Mouse (Mus musculus) leukemia stem cell, adult 10-12 weeks (primary cell): ENCODE results near the gene Sh3tc1. TPM values are rescaled to one million over a fixed set of nuclear protein-coding genes. Genes with fewer than 3 reads are reported as not detected.

ENCODE experiments used
- polyA plus RNA-seq: library from polyadenylated mRNA; stranded (reverse); fragments of >175 nt; gene quantifications from 2 replicates; pipeline ENCODE4 v1.2.3, GENCODE M21; 2012; ENCODE audit warnings: low replicate concordance

The Sh3tc1 gene
- 1.6 and 2.5 TPM in 2 replicates for polyA plus RNA-seq

DNA sequence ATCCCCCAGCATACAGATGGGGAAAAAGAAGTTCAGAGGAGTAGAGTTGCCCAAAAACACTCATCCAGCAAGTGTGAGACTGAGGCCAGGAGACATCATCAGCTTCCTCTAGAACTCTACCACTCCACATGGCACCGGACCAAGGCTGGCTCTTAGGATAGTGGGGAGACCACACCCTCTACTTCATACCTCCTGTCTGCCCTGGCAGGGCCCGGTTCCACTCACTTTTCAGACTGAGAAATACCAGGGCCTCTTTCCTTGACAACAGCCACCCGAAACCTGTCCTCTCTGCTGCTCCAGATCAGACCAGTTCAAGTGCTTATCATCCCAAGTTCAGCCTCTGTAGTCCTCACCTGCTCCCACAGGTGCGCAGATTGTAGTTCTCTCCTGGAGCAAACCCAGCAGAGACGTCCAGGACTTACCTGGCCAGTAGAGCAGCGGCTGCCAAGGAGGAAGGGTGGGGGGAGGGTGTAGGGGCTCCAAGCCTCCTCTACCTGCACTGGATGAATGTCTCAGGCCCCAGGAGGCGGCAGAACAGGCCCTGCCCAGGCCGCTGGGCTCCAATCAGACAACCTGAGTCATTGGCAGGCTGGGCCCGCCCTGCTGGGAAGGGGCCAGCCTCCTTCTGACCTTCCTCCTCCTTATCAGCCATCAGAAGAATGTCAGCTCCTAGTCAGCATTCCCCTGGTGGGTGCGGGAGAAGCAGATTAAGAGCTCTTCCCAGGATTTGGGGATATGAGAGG lies at the start of gene Sh3tc1:
TSS of gene Sh3tc1 (minus strand) at position 452 of the 743 bp plus-strand sequence.

DNA sequence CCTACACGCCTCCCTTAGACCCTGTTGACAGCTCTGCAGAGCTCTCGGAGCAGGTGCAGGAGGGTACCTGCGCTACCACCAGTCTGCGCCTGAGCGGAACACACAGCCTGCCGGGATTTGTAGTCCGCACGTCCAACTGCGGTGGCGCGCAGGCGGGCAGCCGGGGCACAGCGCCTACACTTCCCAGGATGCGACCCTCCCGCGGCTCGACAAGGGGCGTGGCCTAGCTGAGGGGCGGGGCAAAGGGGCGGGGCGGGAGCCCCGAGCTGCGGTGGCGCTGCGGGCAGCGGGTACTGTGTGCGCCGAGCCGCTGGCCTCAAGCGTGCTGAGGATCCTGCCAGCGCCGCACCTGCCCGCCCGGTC lies 17.8 kb upstream of the Sh3tc1 start, which contains the start of gene Ablim2:
TSS of gene Ablim2 (plus strand) at position 242 of the 363 bp plus-strand sequence.

DNA sequence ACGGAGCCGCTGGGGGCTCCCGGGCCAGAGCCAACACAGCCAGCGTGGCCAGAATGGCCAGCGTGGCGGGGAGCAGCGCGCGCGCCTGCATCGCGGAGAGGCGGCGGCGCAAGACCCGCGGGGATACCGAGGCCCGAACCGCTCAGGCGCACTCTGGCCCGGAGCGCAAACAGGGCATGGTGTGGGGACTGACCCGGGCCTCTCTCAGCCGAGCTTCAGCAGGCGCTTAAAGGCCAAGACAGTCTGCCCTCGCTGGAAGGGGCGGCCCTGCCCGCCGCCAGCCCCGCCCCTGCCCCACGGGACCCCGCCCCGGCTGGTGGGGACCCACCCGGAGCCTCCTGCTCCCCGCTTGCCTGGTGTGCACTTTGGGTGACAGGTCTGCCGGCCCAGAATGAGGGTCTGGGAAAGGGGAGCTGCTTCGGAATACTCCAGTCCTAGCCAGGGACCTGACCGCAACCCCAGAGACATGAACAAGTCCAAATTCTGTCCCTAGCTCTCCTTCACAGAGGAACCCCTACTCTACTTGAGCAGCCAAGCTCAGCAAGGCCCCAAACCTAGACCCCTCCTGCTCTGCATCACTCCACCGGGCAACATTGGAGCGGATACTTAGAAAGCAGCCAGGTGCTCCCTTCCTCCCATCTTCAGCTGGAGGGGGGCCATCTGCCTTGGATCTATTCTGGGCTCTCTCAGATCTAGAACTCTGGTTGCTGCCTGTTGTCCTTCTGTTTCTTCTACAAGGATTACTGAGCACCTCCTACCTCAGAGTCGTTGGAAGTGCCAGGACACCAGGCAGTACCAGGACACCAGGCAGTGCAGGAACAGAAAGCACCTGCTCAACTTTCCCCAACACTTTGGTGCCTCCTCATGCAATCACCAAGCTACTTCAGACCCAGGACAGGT lies 60.3 kb downstream of the Sh3tc1 start, which contains the start of gene Htra3:
TSS of gene Htra3 (minus strand) at position 527 of the 900 bp plus-strand sequence.

Other genes with a start within 250 kb of the Sh3tc1 start
- gene Cpz, start 214.3 kb downstream of the Sh3tc1 start, polyA plus RNA-seq: not detected in 2 replicates
- gene Trmt44, start 164.9 kb downstream of the Sh3tc1 start, polyA plus RNA-seq: 3.5 and 4.8 TPM in 2 replicates
- 5.3 and 8.5 TPM in 2 replicates for gene Acox3, start 156.9 kb downstream of the Sh3tc1 start, polyA plus RNA-seq
- 0.08 and 1.1 TPM in 2 replicates for gene Htra3, start 60.2 kb downstream of the Sh3tc1 start, polyA plus RNA-seq
- 0.33 and 0.90 TPM in 2 replicates for gene Ablim2, start 17.9 kb upstream of the Sh3tc1 start, polyA plus RNA-seq
- 0.93 and 1.6 TPM in 2 replicates for gene Afap1, start 153.3 kb upstream of the Sh3tc1 start, polyA plus RNA-seq